Mouse (Mus musculus) activated CD4-positive, CD25-positive, alpha-beta regulatory T cell (primary cell): ENCODE measurements around the gene Smim1. TPM values are rescaled to one million over a fixed set of nuclear protein-coding genes. Genes with fewer than 3 reads are reported as not detected.

Source experiments
- polyA plus RNA-seq, 2 experiments: library from polyadenylated mRNA; unstranded; fragments of 100-300 nt; shearing (Covaris generic); gene quantifications; one replicate each; pipeline ENCODE4 v1.2.1; 2017

Gene Smim1
- 1 to 10 TPM in 1 of 2 experiments, under 1 TPM in 1; 0.16 to 1.1 TPM for polyA plus RNA-seq

GRCm38 (mm10) chr4:154025641-154026440, at the start of gene Smim1:
Smim1 (minus strand) TSS chr4:154026230.

GRCm38 (mm10) chr4:154042577-154042976, 16.5 kb upstream of the Smim1 start, which contains the start of gene Ccdc27:
Ccdc27 (minus strand) TSS chr4:154042677.

GRCm38 (mm10) chr4:154011646-154012089, 14.4 kb downstream of the Smim1 start, which contains the start of gene Lrrc47:
Lrrc47 (plus strand) TSS chr4:154011731.

GRCm38 (mm10) chr4:153974431-153975291, 51.4 kb downstream of the Smim1 start, which contains the start of the genes Dffb and Cep104:
Dffb (minus strand) TSS chr4:153975126.
Cep104 (plus strand) TSS chr4:153975194.

Other genes with a start within 250 kb of the Smim1 start
- gene A430005L14Rik, start 69.0 kb downstream of the Smim1 start, polyA plus RNA-seq: 10 to 100 TPM; 58.6 to 63.0 TPM
- gene Dffb, start 51.1 kb downstream of the Smim1 start, polyA plus RNA-seq: 10 to 100 TPM; 21.2 to 25.6 TPM
- gene Cep104, start 51.0 kb downstream of the Smim1 start, polyA plus RNA-seq: 10 to 100 TPM in 1 of 2 experiments, 1 to 10 TPM in 1; 8.7 to 10.2 TPM
- gene Lrrc47, start 14.5 kb downstream of the Smim1 start, polyA plus RNA-seq: 10 to 100 TPM; 36.6 to 53.8 TPM
- not detected for gene Ccdc27, start 16.4 kb upstream of the Smim1 start, polyA plus RNA-seq
- gene Trp73, start 114.0 kb upstream of the Smim1 start, polyA plus RNA-seq: under 1 TPM; 0.25 to 0.74 TPM
- gene Wrap73, start 116.1 kb upstream of the Smim1 start, polyA plus RNA-seq: 10 to 100 TPM; 31.6 to 44.9 TPM
- 100 to 1,000 TPM; 311 to 335 TPM for gene Tprgl, start 134.4 kb upstream of the Smim1 start, polyA plus RNA-seq
- gene Megf6, start 144.5 kb upstream of the Smim1 start, polyA plus RNA-seq: not detected